Mouse (Mus musculus) lung, postnatal 25 days (tissue): ENCODE data around the gene Arg2.

ENCODE experiments used
- DNase-seq: peaks from one replicate; pipeline ENCODE4 v3.0.0; 2022; ENCODE audit warnings: low spot score

Arg2 gene

DNA sequence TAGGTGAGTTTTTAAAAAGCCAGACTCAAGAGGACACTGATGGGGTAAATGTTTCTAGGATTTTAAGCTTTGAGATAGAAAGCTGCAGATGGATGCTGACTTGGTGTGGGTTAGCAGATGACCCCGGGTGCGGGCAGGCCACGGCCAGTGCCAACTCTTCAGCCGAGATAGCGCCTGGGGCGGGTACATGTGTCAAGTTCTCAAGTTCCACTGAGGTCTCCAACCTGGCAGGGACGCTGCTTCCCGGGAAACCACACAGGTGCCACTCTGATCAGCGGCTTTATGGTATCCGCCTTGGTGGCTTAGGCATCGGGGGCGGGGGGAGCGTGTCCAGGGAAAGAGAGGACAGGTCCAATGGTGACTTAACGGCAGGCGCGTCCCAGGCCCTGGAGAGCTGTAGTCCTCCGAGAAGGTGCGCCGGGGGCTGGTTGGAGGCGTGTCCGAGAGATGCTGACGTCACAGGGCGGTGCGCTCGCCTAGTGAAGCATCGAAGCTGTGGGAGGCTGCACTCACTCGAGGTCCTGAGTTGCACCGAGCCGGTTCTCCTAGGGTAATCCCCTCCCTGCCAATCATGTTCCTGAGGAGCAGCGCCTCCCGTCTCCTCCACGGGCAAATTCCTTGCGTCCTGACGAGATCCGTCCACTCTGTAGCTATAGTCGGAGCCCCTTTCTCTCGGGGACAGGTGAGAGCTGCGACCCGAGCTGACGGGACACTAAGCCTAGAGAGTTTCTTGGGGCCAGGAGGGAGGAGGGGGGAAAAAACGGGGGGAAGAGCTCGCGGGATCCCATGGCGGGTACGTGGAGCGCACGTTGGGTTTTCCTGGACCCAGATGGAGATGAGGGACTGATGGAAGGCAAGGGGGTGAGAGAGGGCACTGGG, at the start of gene Arg2:
Gene Arg2, plus strand, starts transcription at position 479 of the 879 bp plus-strand sequence.
- DNase-seq = peak; percentile 90

DNA sequence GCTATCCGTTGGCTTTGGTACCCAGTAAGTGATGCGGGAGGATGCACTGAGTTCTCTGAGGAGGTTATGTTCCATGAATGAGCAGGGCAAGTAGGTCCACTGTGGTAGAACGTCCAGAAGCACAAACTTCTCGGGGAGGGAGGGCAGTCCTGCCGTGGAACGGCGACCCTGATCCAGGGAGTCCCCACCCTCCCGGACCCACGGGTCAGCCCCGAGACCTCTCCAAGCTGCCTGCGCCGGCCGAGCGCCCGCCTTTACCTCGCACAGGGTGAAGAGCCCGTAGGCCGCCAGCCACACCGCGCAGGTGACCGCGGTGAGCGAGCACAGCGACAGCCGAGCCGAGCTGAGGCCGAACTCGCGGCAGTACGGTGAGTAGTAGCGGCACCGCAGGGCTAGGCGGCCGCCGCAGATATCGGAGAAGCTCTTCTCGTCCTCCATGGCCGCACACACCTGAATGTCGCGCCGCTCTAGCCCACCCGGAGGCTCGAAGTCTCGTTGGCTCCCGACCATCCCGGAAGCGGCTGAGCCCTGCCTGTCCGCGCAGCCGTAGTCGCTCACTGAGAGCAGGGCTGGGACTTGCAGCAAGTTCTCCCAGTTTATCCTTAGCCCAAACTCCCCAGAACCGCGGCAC, 41.3 kb upstream of the Arg2 start, which contains the start of gene Pigh:
Gene Pigh, minus strand, starts transcription at position 470 of the 631 bp plus-strand sequence.
- peak; percentile 89 for DNase-seq

DNA sequence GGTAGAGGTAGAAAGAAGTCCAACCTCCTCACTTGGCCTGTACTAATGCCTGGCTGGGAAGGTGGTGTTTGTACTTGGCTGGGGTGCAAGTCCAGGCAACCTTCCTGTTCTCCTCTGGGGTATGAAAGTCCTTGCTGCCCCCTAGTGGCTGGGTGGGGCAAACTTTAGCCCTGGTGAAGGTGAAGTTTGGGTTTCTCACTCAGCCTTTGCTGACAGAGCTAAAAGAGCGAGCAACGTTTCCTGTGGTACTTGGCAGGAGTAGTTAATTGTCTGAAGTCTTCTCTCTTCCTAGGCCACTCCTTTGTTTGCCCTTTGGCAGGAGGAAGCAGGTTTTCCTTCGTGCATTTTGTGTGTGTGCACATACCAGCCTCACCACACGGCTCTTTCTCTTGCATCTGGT, 38.0 kb upstream of the Arg2 start:
- peak; percentile 81 for DNase-seq

DNA sequence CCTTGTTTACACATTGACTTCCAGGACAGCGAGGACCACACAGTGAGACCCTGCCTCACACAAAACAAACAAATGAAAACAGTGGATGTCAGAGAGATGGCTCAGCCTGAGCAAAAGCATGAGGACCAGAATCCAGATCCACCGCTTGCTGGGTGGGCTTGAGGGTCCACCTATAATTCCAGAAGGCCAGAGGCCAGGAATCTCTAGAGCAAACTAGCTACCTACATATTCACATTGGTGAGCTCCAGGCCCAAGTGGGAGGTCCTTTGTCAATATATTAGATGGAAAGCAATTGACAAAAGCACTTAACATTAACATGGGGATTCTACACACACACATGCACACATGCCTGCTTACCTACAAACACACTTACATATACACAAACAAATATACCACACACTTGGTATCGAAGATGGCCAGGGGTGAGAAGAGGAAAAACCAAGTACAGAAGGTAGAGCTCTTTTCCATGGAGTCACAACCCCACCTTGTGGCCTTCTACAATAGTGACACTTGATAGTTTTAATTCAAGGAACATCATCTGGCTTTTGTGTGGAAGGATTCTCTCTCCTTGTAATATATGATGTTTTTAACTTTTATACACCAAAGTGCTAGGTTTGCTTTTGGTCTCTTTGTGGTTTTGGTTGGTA, 33.3 kb upstream of the Arg2 start:
- DNase-seq = peak; percentile 31

DNA sequence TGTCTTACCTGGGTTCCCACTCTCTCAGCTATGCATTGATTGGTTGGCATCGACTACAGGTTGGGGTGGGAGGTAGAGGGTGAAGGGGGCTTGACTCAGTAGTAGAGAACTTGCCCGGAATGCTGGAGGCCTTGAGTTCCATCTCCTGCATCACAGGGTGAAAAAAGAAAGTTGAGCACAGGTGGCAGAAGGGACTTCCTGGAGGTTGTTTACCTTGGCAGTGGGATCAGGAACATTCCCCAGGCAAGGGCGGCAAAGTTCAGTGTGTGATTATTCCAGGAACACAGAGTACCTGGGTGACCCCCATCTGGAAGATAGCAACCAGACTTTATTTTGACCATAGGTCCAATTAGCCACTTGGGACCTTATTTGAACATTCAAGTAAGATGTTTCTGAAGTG, 26.8 kb upstream of the Arg2 start:
- peak; percentile 86 for DNase-seq

DNA sequence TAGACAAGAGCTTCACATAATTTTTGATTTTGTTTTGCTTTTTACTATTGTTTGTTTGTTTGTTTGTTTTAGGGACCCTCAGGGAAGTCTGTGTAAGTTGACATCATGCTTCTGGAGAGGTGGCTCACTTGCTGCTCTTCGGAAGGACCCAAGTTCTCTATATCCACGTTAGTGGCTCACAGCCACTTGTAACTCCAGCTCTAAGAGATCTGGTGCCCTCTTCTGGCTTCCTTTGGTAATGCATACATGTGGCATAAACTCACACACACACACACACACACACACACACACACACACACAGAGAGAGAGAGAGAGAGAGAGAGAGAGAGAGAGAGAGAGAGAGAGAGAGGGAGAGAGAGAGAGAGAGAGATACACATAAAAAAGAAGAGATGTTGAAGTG, 26.0 kb upstream of the Arg2 start:
- no peak for DNase-seq

DNA sequence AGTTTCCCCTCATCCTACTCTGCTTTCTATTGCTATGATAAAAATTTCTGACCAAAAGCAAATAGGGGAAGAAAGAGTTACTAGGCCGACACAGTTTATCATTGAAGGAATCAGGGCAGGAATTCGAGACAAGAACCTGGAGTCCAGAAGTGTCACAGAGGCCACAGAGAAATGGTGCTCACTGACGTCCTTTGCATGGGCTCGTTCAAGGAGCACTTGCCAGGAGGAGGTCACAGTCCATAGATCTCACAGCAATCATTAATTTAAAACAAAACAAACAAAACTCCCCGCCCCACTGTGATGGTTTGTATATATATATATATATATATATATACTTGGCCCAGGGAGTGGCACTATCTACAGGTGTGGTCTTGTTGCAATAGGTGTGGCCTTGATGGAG, 25.3 kb upstream of the Arg2 start:
- no peak for DNase-seq

DNA sequence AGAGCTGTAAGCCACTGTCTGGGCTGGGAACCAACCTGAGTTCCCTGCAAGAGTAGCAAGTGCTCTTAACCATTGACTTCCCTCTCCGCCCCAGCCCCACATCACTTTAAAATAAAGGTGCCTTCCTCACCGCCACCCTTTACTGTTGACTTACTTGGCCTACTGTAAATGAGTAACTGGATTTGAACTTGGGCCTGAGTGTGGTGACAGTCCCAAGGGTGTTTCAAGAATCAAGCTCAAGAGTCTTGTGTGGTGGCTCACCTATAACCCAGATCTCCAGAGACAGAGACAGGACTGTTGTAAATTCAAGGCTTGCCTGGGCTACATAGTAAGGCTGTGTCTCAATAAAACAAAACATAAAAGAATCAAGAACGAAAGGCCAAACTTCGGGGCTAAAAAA, 11.6 kb upstream of the Arg2 start:
- DNase-seq = no peak

DNA sequence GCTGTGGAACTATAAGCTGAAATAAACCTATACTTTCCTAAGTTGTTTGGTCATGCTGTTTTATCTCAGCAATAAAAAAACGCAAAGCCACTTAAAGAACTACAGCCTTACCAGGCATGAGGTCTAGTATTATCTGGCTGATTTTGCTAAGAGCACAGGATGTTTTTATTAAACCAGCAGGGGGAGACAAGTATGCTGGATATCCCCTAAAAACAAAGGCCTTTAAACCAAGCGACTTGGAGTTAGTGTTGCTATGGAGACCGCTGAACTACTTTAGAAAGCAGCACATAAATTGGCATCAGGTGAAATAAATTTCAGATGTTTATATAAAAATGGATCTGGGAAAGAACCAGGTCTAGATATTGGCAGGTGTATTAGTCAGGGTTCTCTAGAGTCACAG, 7.8 kb upstream of the Arg2 start:
- DNase-seq = no peak

DNA sequence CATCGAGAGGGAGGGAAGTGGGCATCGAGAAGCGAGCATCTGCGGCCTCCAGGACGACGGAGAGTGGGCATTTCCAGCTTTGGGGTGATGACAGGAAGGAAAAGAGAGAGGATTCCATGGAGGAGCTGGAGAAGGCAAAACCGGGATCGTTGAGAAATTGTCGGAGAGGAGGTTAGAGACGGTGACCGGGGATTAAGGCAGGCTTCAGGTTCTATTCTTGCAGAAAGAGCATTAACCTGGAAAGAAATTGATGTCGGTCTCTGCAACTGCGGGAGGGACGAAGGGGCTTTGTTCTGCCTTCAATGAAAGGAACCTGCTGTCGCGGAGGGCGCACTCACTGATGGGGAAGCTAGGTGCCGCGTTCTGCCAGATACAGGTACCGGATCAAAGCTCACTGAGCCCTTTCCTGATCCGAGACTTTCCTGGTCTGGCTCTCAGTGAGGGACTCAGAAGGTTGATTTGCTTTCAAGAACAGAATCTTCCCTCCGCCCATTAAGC, 650 bp downstream of the Arg2 start:
- no peak for DNase-seq

DNA sequence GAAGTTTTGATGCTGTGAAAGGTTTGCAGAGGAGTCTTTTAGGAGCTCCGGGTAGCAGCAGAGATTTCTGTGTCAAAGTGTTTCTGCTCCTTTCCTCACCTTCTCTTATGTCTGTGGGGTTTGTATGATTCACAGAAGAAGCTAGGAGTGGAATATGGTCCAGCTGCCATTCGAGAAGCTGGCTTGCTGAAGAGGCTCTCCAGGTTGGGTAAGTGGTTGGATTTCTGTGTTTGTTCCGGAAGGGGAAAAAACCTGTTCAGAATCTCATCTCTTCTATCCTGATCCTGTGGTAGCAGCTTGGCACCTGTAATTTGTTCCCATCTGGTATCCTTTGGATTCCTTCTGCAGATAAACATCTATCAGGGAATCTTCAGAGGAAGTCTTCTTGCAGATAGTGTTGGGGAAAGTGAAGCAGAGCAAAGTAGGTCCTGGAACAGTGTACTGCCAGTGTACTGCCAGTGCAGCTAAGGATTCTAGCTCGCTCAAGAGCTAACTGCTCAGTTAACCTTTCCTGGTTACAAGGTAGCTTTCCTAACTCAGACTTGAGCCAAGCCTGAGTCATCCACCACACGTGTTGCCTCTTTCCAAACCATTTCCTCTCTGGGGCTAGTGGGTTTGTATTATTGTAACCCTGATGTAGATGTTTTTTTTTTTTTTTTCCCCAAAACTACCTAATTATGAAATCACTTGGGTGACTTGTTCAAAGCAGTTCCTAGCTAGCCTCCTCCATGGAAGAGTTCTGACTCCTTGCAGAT, 1.3 kb downstream of the Arg2 start:
- DNase-seq = peak; percentile 34

DNA sequence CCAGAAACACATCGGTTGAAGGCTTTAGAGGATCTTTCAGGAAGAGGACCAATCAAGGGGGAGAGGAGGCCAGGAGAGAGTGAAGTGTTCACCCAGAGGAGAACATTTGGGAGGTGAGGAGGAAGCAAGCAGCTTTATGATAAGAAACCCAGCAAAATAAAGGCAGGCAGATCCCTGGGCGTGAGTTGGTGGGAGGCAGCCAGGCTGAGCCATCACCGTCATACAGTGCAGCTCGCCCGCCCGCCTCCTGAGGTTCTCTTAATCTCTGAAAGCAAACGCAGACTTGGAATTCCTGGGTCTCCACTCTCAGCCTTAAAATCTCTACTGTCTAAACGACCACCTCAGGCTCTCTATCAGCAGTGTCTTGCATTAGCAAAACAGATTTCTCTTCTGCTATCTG, 4.1 kb downstream of the Arg2 start:
- DNase-seq = no peak

DNA sequence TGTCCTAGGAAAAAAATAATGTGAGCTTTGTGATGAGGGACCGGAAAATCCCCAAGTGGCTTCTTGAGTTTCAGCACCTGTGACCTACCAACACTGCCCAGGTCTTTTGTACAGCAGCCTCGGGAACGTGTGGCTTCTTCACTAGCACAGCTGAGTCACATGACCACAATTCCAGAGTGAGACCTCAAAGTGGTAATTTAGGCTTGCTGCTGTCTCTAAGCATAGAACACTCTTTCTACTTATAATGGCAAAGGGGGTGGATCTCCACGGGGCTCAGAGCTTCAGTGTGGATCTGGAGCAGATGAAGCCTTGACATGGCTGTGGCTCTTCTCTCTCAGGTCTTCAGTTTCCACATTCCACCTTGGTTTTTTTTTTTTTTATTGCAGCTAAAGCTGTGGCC, 4.5 kb downstream of the Arg2 start:
- DNase-seq = no peak

DNA sequence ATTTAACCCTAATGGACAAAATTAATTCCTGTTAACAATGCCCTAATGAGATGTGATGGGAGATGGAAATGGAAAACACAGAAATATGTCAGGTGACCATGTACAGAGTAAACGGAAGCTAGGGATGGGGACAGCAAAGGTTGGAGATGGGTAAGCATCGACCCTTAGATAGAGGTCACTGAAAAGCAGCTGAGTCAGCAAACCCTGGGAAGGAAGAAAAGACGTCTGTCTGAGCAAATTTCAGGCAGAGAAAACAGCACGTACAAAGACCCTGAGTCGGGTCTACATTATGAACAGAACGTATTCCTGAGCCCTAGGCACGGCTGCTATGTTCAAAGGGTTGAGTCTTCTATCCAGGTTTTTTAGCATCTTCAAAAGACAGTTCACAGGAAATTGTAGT, 6.4 kb downstream of the Arg2 start:
- DNase-seq = no peak

DNA sequence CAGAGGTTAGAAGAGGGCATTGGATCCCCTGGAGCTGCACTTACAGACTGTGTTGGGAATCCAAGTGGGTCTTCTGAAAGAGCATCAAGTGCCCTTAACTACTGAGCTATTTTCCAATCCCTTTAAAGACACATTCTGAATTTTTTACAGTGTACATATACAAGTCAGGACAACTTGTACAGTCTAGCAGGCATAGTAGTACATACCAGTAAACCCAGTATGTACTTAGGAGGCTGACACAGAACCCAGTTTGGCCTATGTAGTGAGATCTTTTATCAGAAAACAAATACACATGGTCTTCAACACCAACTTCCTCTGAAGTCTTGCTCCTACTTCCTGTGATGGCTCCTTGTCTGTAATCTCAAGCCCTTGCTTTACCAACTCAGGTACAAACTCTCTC, 8.4 kb downstream of the Arg2 start:
- peak; percentile 25 for DNase-seq

DNA sequence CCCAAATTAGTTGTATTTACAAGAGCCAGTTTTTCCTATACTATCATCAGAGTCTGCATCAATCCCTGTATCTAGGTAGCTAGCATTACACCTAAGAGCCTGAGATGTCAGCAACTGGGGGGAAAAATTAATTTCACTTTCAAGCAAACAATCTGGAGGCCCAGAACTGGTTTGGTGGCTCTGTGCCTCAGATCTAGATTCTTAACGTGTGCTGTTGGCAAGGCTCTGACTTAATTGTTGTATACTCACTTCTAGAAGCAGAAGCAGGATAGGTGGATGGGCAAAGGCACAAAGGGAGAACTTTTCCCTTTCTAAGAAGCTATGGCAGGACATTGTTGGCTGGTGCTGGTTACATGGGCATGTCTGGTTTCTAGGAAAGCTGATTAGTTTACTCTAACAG, 8.8 kb downstream of the Arg2 start:
- no peak for DNase-seq

DNA sequence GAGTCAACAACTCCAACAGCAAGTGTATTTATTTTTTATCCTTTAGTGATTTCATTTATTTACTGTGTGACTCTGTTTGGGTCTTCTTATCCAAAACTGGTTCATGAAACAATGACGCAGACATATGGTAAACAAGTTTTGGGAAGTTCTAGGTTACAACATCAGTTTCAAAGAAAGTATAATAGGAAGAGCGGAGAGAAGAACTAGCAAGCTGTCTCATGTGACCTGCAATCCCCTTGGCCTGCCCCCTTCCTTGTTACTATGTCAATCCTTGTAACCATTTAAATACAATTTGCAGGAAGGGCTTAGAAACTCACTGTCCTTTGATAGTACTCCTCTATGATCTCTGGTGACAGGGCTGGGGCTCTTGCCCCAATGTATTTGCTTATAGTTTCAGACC, 10.2 kb downstream of the Arg2 start:
- no peak for DNase-seq

DNA sequence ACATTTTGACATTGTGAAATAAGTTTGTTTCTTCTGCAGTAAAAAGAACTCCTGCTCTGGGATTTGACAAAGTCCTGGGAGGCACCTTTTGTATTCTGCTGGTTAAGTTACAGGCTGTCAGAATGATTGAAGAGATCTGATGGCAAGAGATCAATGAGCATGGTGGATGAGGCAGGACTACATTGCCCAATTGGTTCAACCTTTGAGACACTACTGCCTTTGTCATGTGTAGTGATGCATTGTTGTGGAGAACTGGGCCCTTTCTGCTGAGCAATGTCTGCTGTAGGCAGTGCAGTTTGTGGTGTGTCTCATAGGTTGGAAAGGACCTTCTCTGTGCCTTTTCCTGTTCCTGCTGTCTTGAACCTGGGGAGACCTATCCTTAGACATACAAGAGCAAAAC, 10.8 kb downstream of the Arg2 start:
- DNase-seq = no peak

DNA sequence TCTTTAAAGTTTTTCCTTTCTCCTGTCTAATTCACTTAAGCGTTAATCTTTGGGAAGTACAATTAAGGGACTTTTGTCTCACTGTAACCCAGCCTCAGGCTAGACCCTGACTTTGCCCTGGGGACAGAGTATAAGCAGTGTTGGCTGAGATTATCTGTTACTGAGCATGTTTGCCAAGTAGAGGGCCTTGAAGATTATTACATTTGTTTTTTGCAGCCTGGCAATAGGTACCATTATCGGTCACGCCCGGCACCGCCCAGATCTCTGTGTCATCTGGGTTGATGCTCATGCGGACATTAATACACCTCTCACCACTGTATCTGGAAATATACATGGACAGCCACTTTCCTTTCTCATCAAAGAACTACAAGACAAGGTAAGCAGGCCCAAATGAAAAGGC, 19.1 kb downstream of the Arg2 start:
- no peak for DNase-seq

DNA sequence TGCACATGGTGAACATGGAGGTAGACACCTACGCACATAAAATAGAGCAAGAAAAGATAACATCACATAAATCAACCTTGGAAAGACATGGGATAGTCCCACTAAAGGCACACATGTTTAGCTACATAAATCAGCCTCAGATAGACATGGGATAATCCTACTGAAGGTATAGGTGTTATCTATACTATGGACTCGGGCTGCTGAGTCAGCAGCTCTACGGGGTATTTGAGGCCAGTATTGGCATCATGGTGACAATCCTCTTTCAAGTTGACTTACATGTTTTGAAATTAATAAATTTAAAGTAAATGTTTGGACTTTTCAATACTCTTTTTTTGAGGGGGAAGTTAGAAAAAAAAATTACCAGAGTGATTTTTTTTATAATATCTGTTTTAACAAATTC, 32.3 kb downstream of the Arg2 start:
- no peak for DNase-seq

DNA sequence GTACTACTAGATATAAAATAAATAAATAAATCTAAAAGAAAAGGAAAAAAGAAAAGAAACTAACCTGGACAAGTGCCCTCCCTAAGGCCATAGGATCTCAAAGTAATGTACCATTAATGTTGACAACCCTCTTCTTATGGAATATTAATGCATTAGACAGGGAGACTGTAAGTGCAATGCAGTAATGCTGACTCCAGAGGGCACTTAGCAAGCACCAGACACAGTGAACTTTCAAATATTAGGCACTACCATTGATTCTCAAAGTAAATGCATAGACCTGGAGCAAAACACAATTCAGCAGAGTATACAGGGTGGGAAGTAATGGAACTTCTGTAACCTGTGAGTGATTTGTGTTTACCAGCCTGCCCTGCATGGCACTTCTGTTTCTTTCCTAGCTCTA, 38.6 kb downstream of the Arg2 start:
- no peak for DNase-seq

DNA sequence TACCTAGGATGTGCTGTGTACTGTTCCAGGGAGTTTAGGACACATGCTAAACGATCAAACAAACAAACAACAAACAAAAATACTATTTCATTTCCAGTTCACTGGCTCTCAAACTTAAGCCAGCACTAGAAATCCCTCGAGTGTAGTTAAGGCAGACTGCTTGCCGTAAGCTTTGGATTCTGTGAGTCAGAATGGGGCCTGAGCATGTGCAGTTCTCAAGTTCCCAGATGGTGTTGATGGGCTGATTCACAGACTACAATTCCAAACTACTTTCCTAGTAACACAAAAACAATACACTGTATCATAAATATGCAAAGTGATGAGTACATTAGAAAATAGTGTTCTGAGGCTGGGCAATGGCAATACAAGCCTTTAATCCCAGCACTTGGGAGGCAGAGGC, 39.8 kb downstream of the Arg2 start:
- no peak for DNase-seq
